16 mouse cellular contexts compared by ENCODE assay signal in genomic region chr9:106377247-106377646, GRCm38 (mm10). TPM values are rescaled to one million over a fixed set of nuclear protein-coding genes. Genes with fewer than 3 reads are reported as not detected.
DNase-seq lines count a peak whose midpoint lies in the region; ATAC-seq lines count a peak whose summit lies in the region.
"Had no signal": no experiment of that assay in that cellular context is flagged by ENCODE, and none has a peak within 500 bp of the region (broad histone marks: within the 10 kb centered on the region; RNA-seq: fewer than 3 reads in every experiment).

No protein-coding gene starts in this region.

- H3K27me3 ChIP-seq in hindbrain, embryonic 11.5 days (ENCODE audit: control insufficient read depth, insufficient read depth, low read length): no peaks in the 10 kb centered on the region
- H3K27me3 ChIP-seq in hindbrain, embryonic 13.5 days: no peaks in the 10 kb centered on the region
- no peaks in the 10 kb centered on the region for H3K27me3 ChIP-seq in lung, embryonic 15.5 days
- H3K27me3 ChIP-seq in embryonic facial prominence, embryonic 15.5 days: no peaks in the 10 kb centered on the region
- H3K27me3 ChIP-seq: heart, embryonic 13.5 days had no signal

- peak; percentile 52 for DNase-seq in cerebellum, adult 11-12 months
- no peak for DNase-seq in hindbrain, embryonic 11.5 days (ENCODE audit: low spot score)
- DNase-seq in lung, postnatal 36 days: no peak
- no peak for DNase-seq in thymus, postnatal 4 days
- DNase-seq: B cell, adult 2 months; kidney, postnatal 14 days; left cerebral cortex, postnatal 4 days; lung, postnatal 10 days; thymus, postnatal 14 days had no signal

- H3K9ac ChIP-seq in hindbrain, embryonic 11.5 days (ENCODE audit: low read depth, low read length): no peak overlapping the region
- H3K9ac ChIP-seq in hindbrain, embryonic 13.5 days: no peak overlapping the region
- 0 out of 2 replicates have a peak overlapping the region, but pooled peaks have one; percentile 1 for H3K9ac ChIP-seq in lung, embryonic 15.5 days
- H3K9ac ChIP-seq in embryonic facial prominence, embryonic 15.5 days: no peak overlapping the region
- H3K9ac ChIP-seq: heart, embryonic 13.5 days had no signal

- no peak for ATAC-seq in cerebellum, adult (ENCODE audit: insufficient number of reproducible peaks, low FRiP score, low TSS enrichment)
- ATAC-seq in hindbrain, embryonic 11.5 days (ENCODE audit: low FRiP score): no peak
- no peak for ATAC-seq in hindbrain, embryonic 13.5 days (ENCODE audit: low FRiP score)
- no peak for ATAC-seq in lung, embryonic 15.5 days (ENCODE audit: borderline replicate concordance, extremely low read depth, low FRiP score, low TSS enrichment)
- no peak for ATAC-seq in embryonic facial prominence, embryonic 15.5 days (ENCODE audit: insufficient number of reproducible peaks, low FRiP score, low TSS enrichment, low read depth)

- H3K4me1 ChIP-seq in hindbrain, embryonic 11.5 days (replicated peaks; ENCODE audit: control insufficient read depth, insufficient read depth, low read length): no peaks in the 10 kb centered on the region
- H3K4me1 ChIP-seq in hindbrain, embryonic 13.5 days (replicated peaks): peaks cover 21% of the 10 kb centered on the region
- peaks cover 21% of the 10 kb centered on the region for H3K4me1 ChIP-seq in lung, embryonic 15.5 days
- peaks cover 59% of the 10 kb centered on the region for H3K4me1 ChIP-seq in embryonic facial prominence, embryonic 15.5 days

- no peak overlapping the region for H3K4me2 ChIP-seq in hindbrain, embryonic 11.5 days (replicated peaks; ENCODE audit: low read depth, low read length)
- no peak overlapping the region for H3K4me2 ChIP-seq in hindbrain, embryonic 13.5 days
- no peak overlapping the region for H3K4me2 ChIP-seq in lung, embryonic 15.5 days
- no peak overlapping the region for H3K4me2 ChIP-seq in embryonic facial prominence, embryonic 15.5 days (replicated peaks)
- H3K4me2 ChIP-seq: heart, embryonic 13.5 days; midbrain, embryonic 11.5 days had no signal

- WGBS in hindbrain, embryonic 11.5 days: 93% methylated on average over 8 of the region's 8 CpGs
- WGBS in hindbrain, embryonic 13.5 days: 95% methylated on average over 8 of the region's 8 CpGs
- whole genome bisulfite sequencing in lung, embryonic 15.5 days: 85% methylated on average over 8 of the region's 8 CpGs
- WGBS in embryonic facial prominence, embryonic 15.5 days: 76% methylated on average over 8 of the region's 8 CpGs

- H3K36me3 ChIP-seq in hindbrain, embryonic 11.5 days (ENCODE audit: control insufficient read depth, insufficient read depth, low read length): peaks cover 8% of the 10 kb centered on the region; the same call in 1 of the 2 replicates
- peaks cover 57% of the 10 kb centered on the region for H3K36me3 ChIP-seq in hindbrain, embryonic 13.5 days
- peaks cover 28% of the 10 kb centered on the region for H3K36me3 ChIP-seq in lung, embryonic 15.5 days
- H3K36me3 ChIP-seq in embryonic facial prominence, embryonic 15.5 days: peaks cover 55% of the 10 kb centered on the region

- no peak overlapping the region for H3K4me3 ChIP-seq in hindbrain, embryonic 11.5 days (ENCODE audit: low read depth, low read length)
- no peak overlapping the region for H3K4me3 ChIP-seq in hindbrain, embryonic 13.5 days
- no peak overlapping the region for H3K4me3 ChIP-seq in lung, embryonic 15.5 days
- H3K4me3 ChIP-seq in embryonic facial prominence, embryonic 15.5 days (replicated peaks): no peak overlapping the region
- H3K4me3 ChIP-seq: heart, embryonic 13.5 days had no signal

- no peaks in the 10 kb centered on the region for H3K9me3 ChIP-seq in hindbrain, embryonic 11.5 days (ENCODE audit: control insufficient read depth, low read length)
- no peaks in the 10 kb centered on the region for H3K9me3 ChIP-seq in hindbrain, embryonic 13.5 days
- H3K9me3 ChIP-seq in lung, embryonic 15.5 days: no peaks in the 10 kb centered on the region
- H3K9me3 ChIP-seq in embryonic facial prominence, embryonic 15.5 days (replicated peaks): no peaks in the 10 kb centered on the region
- H3K9me3 ChIP-seq: G1E; heart, embryonic 13.5 days had no signal

- 0 out of 2 replicates have a peak overlapping the region, but pooled peaks have one; percentile 17 for H3K27ac ChIP-seq in hindbrain, embryonic 11.5 days (ENCODE audit: low read depth, low read length)
- no peak overlapping the region for H3K27ac ChIP-seq in hindbrain, embryonic 13.5 days
- H3K27ac ChIP-seq in lung, embryonic 15.5 days: no peak overlapping the region
- peak overlapping the region; percentile 76 for H3K27ac ChIP-seq in embryonic facial prominence, embryonic 15.5 days (replicated peaks)
- H3K27ac ChIP-seq: heart, embryonic 13.5 days had no signal

RNA-seq across cellular contexts. Expression of gene Dusp7, which starts 8.8 kb away (rescaled TPM):
- polyA plus RNA-seq in hindbrain, embryonic 11.5 days (2014; fragmentation: Nextera tagmentation; extraction: Ambion mirVana): 25.0 and 25.8 TPM in 2 replicates
- 9.9 and 10.3 TPM in 2 replicates for polyA plus RNA-seq in hindbrain, embryonic 13.5 days (2015; fragmentation: Nextera tagmentation; extraction: Ambion mirVana)
- polyA plus RNA-seq in lung, embryonic 15.5 days (2015; fragmentation: Nextera tagmentation; extraction: Ambion mirVana): 16.5 and 17.5 TPM in 2 replicates
- 42.3 and 44.2 TPM in 2 replicates for polyA plus RNA-seq in embryonic facial prominence, embryonic 15.5 days (2015; fragmentation: Nextera tagmentation; extraction: Ambion mirVana)

RNA-seq across cellular contexts. Expression of gene Rpl29, which starts 52.0 kb away (rescaled TPM):
- 882 and 903 TPM in 2 replicates for polyA plus RNA-seq in hindbrain, embryonic 11.5 days (2014; fragmentation: Nextera tagmentation; extraction: Ambion mirVana)
- 704 TPM in 2 replicates for polyA plus RNA-seq in hindbrain, embryonic 13.5 days (2015; fragmentation: Nextera tagmentation; extraction: Ambion mirVana)
- polyA plus RNA-seq in lung, embryonic 15.5 days (2015; fragmentation: Nextera tagmentation; extraction: Ambion mirVana): 988 and 1,033 TPM in 2 replicates
- polyA plus RNA-seq in embryonic facial prominence, embryonic 15.5 days (2015; fragmentation: Nextera tagmentation; extraction: Ambion mirVana): 943 and 957 TPM in 2 replicates

Comparison
In these comparisons a context has a peak if more than half of its experiments do, and no peak if none do; other contexts are left out.
1. H3K27ac ChIP-seq: peak in hindbrain, embryonic 11.5 days (single experiment) and embryonic facial prominence, embryonic 15.5 days (single experiment); none in hindbrain, embryonic 13.5 days (single experiment) and lung, embryonic 15.5 days (single experiment).